In the genomic region with DNA sequence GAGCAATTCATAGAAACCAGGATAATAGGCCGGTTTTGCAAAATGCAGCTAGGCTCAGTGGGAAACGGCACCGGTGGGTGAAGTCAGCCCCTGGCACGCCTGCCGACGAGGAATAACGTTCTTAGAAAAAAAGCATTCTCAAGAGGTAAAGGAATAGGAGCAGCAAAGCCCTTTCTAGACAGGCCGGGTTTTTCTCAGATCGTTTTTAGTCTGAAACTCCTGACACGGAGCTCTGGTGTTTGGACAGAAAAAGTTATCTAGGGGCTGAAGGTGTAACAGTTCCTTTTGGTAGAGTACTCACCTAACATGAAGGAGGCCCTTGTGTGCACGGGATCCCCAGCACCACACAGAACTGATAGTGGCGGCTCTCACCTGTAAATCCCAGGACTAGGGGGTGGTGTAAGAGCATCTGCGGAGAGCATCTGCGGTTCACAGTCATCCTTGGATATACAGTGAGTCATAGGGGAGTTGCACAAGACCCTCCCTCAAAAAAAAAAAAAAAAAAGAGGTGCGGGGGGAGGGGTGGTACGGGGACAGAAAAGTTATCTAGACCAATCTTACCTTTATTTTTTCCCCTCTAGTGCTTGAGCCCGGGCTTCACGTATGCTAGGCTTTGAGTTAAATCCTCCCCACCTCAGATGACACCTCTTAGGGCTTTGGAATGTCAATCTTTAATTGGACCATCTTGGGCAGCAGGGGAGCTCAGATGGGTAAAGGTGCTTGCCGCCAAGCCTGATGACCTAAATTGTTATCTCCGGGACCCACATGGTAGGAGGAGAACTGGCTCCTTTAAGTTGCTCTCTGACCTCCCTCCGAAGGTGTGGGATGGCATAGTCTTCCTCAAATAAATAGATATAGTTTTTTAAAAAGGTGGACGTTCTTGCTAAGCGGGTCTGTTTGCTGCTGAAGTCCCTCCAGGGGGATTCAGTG, we compare ENCODE assay signal across 8 mouse cellular contexts. TPM values are rescaled to one million over a fixed set of nuclear protein-coding genes. Genes with fewer than 3 reads are reported as not detected.
DNase-seq lines count a peak whose midpoint lies in the region; ATAC-seq and TF ChIP-seq lines count a peak whose summit lies in the region.

No protein-coding gene starts in this region.

- TF ChIP-seq EP300 in CH12.LX (IDR thresholded peaks at IDR 0.05; ENCODE audit: low read length) = no peak

- dilution Hi-C loops in CH12.LX (cut with MboI; ENCODE audit: extremely low pct_ligation_motif_present, extremely low pct_unique_long_range_greater_than_20kb, low sequenced_read_pairs) = no loop called here

- peaks cover 14 to 39% of the 10 kb centered on the region in 2 experiments for H3K36me3 ChIP-seq in CH12.LX (replicated peaks in 1 of 2; ENCODE audit: control insufficient read depth in 1 of 2, insufficient read depth in 1 of 2, low read length in 1 of 2)
- H3K36me3 ChIP-seq in forebrain, embryonic 11.5 days (ENCODE audit: control insufficient read depth, insufficient read depth, low read length) = 0 out of 2 replicates have a peak, but pooled peaks cover 2% of the 10 kb centered on the region
- H3K36me3 ChIP-seq in liver, adult 2 months (ENCODE audit: control insufficient read depth, insufficient read depth, low read length) = no peaks in the 10 kb centered on the region

- WGBS in forebrain, embryonic 11.5 days = 36% methylated on average over 23 of the region's 23 CpGs
- 46% methylated on average over 23 of the region's 23 CpGs for WGBS in liver, adult 2 months

- no peak for TF ChIP-seq RAD21 in CH12.LX (IDR thresholded peaks at IDR 0.05; ENCODE audit: low read depth, low read length)

- in situ Hi-C loops in CH12.LX (cut with MboI; ENCODE audit: low pct_ligation_motif_present, low pct_unique_long_range_greater_than_20kb, low sequenced_read_pairs) = loop anchor here (5.0 kb wide), 1 partner anchor 37 kb away; no protein-coding TSS in a partner anchor

- peaks cover 3% of the 10 kb centered on the region for H3K27me3 ChIP-seq in CH12.LX (replicated peaks)
- H3K27me3 ChIP-seq in forebrain, embryonic 11.5 days (ENCODE audit: control insufficient read depth, insufficient read depth, low read length) = no peaks in the 10 kb centered on the region
- H3K27me3 ChIP-seq in liver, adult 2 months (ENCODE audit: control insufficient read depth, insufficient read depth, low read length) = no peaks in the 10 kb centered on the region

- TF ChIP-seq CTCF in CH12.LX (conservative IDR thresholded peaks at IDR 0.05 in 1 of 2, IDR thresholded peaks at IDR 0.05 in 1 of 2; ENCODE audit: low read depth in 2 of 2, low read length in 2 of 2) = no peak
- no peak for TF ChIP-seq CTCF in liver, adult 2 months (IDR thresholded peaks at IDR 0.05; ENCODE audit: low read depth, low read length)

- H3K4me2 ChIP-seq in CH12.LX (ENCODE audit: insufficient read depth, low read depth, poor library complexity, severe bottlenecking) = peak overlapping the region; percentile 94
- peak overlapping the region; percentile 81 for H3K4me2 ChIP-seq in forebrain, embryonic 11.5 days (ENCODE audit: low read depth, low read length, severe bottlenecking)

- H3K4me3 ChIP-seq in CH12.LX (replicated peaks in 1 of 3; ENCODE audit: low read depth in 2 of 3, low read length in 2 of 3, poor library complexity in 1 of 3) = peak overlapping the region; percentile 74 to 95 (median 84)
- peak overlapping the region; percentile 76 for H3K4me3 ChIP-seq in forebrain, embryonic 11.5 days (ENCODE audit: low read depth, low read length)
- H3K4me3 ChIP-seq in liver, adult 2 months (ENCODE audit: insufficient read depth, low read depth, low read length) = peak overlapping the region; percentile 72; the same call in 1 of the 2 replicates

- TF ChIP-seq POLR2A in CH12.LX (IDR thresholded peaks at IDR 0.05; ENCODE audit: low read depth, low read length) = no peak
- TF ChIP-seq POLR2A in liver, adult 2 months (IDR thresholded peaks at IDR 0.05; ENCODE audit: extremely low read depth, insufficient read depth, low read length) = no peak

- H3K79me2 ChIP-seq in CH12.LX (replicated peaks; ENCODE audit: control insufficient read depth, extremely low read depth, insufficient read depth, poor library complexity, severe bottlenecking) = peaks cover 16% of the 10 kb centered on the region
- H3K79me2 ChIP-seq in liver, adult 2 months (ENCODE audit: control insufficient read depth, insufficient read depth, low read length) = no peaks in the 10 kb centered on the region

- H3K9me3 ChIP-seq in CH12.LX (replicated peaks; ENCODE audit: low read length) = no peaks in the 10 kb centered on the region
- no peaks in the 10 kb centered on the region for H3K9me3 ChIP-seq in forebrain, embryonic 11.5 days (ENCODE audit: control insufficient read depth, low read length)

- no peak overlapping the region for H3K27ac ChIP-seq in CH12.LX (ENCODE audit: insufficient read depth, low read depth)
- H3K27ac ChIP-seq in forebrain, embryonic 11.5 days (ENCODE audit: low read depth, low read length) = no peak overlapping the region
- no peak overlapping the region for H3K27ac ChIP-seq in liver, adult 2 months (replicated peaks; ENCODE audit: insufficient read depth, low read depth, low read length)

- H3K4me1 ChIP-seq in CH12.LX (ENCODE audit: control insufficient read depth in 1 of 2, insufficient read depth in 2 of 2) = peaks cover 2 to 36% of the 10 kb centered on the region in 2 experiments; a peak in 2 of 4 replicates
- H3K4me1 ChIP-seq in forebrain, embryonic 11.5 days (replicated peaks; ENCODE audit: control insufficient read depth, insufficient read depth, low read length) = peaks cover 4% of the 10 kb centered on the region; the same call in 1 of the 2 replicates
- no peaks in the 10 kb centered on the region; the same call in 1 of the 2 replicates for H3K4me1 ChIP-seq in liver, adult 2 months (ENCODE audit: control insufficient read depth, insufficient read depth, low read length)

- no peak for ATAC-seq in forebrain, embryonic 11.5 days (replicated peaks; ENCODE audit: low FRiP score)

- peak overlapping the region; percentile 61 for H3K9ac ChIP-seq in CH12.LX (ENCODE audit: insufficient read depth, low read depth)
- H3K9ac ChIP-seq in forebrain, embryonic 11.5 days (ENCODE audit: low read length) = peak overlapping the region; percentile 82
- H3K9ac ChIP-seq in liver, adult 2 months (ENCODE audit: low read depth, low read length) = no peak overlapping the region; the same call in 1 of the 2 replicates

- DNase-seq in embryo, embryonic 11 days = peak; percentile 10
- no peak for DNase-seq in embryo, embryonic 10 days (ENCODE audit: low spot score)
- no peak for DNase-seq in CH12.LX (ENCODE audit: extremely low read depth)
- no peak for DNase-seq in forebrain, embryonic 11.5 days (ENCODE audit: low spot score)
- DNase-seq in liver, adult 2 months (ENCODE audit: extremely low read depth, low read depth, low spot score) = no peak
- peak; percentile 3 for DNase-seq in retina, postnatal 1 day
- DNase-seq in right cerebral cortex, adult 18-20 months = no peak
- no peak for DNase-seq in yolk sac, embryonic 10.5 days (ENCODE audit: low spot score)

TF ChIP-seq in CH12.LX, 34 proteins besides CTCF, POLR2A, EP300 and RAD21:
- TF ChIP-seq NELFE (IDR thresholded peaks at IDR 0.05; ENCODE audit: low read depth, low read length) (no peak), ZNF384 (IDR thresholded peaks at IDR 0.05; ENCODE audit: low read depth, low read length) (peak; percentile 69), JUND (conservative IDR thresholded peaks at IDR 0.05; ENCODE audit: low read depth, low read length) (no peak), UBTF (IDR thresholded peaks at IDR 0.05; ENCODE audit: low read depth, low read length) (no peak), MXI1 (IDR thresholded peaks at IDR 0.05; ENCODE audit: low read depth, low read length) (no peak; the same call in 1 of the 2 replicates), TCF12 (IDR thresholded peaks at IDR 0.05; ENCODE audit: low read depth, low read length) (no peak)
TF ChIP-seq in CH12.LX: peak in this region for 1.

RNA-seq across cellular contexts. Expression of a gene that starts 1.0 kb away (rescaled TPM):
- total RNA-seq in CH12.LX (2012; rRNA removed) (10.4 and 10.8 TPM in 2 replicates), CH12.LX (2014; rRNA removed) (11.9 and 12.1 TPM in 2 replicates)
- 10.8 and 11.4 TPM in 2 replicates for polyA plus RNA-seq in CH12.LX (2012; ENCODE audit: insufficient read length, low read depth)
- 12.5 and 13.8 TPM in 2 replicates for polyA plus RNA-seq in forebrain, embryonic 11.5 days (2014; fragmentation: Nextera tagmentation; extraction: Ambion mirVana)
- 12.4 TPM in 2 replicates for total RNA-seq in liver, adult 2 months (2014; rRNA removed)
- 14.9 and 17.4 TPM in 2 replicates for polyA plus RNA-seq in liver, adult 2 months (2012; rRNA removed)

Comparison
In these comparisons a context has a peak if more than half of its experiments do, and no peak if none do; other contexts are left out.
1. DNase-seq: peak in embryo, embryonic 11 days (single experiment) and retina, postnatal 1 day (single experiment); none in embryo, embryonic 10 days (single experiment), CH12.LX (single experiment), forebrain, embryonic 11.5 days (single experiment), liver, adult 2 months (single experiment), right cerebral cortex, adult 18-20 months (single experiment) and yolk sac, embryonic 10.5 days (single experiment).
2. Peak in every context shown above with its lines, with median percentiles within 50 percentile points of each other: H3K4me3 ChIP-seq.